Mouse (Mus musculus) 416B (cell line): ENCODE results near the gene Gbx1.
A peak's percentile ranks its signal among the peaks of the same experiment; 100 is the strongest.

Source experiments
- DNase-seq: peaks from one replicate; pipeline ENCODE4 v3.0.0; 2011; ENCODE audit warnings: low read depth

Gbx1 gene

DNA sequence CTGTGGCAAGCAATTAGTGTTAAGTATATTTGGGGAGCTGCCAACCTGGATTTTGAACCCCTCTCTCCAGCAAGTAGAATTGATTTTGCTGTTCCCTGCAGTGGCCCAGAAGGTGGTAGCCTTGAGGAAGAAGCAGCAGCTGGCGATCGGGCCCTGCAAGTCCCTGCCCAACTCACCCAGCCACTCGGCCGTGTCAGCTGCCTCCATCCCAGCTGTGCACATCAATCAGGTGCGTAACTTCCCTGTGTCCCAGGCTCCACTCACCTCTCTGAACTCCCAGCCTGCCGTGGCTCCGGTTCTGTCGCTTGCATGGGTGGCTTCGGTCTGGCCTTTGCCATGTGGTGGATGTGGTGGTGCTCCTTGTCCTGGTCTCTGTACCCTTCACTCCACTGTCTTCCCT is 49.1 kb downstream of the Gbx1 start:
- DNase-seq = no peak

DNA sequence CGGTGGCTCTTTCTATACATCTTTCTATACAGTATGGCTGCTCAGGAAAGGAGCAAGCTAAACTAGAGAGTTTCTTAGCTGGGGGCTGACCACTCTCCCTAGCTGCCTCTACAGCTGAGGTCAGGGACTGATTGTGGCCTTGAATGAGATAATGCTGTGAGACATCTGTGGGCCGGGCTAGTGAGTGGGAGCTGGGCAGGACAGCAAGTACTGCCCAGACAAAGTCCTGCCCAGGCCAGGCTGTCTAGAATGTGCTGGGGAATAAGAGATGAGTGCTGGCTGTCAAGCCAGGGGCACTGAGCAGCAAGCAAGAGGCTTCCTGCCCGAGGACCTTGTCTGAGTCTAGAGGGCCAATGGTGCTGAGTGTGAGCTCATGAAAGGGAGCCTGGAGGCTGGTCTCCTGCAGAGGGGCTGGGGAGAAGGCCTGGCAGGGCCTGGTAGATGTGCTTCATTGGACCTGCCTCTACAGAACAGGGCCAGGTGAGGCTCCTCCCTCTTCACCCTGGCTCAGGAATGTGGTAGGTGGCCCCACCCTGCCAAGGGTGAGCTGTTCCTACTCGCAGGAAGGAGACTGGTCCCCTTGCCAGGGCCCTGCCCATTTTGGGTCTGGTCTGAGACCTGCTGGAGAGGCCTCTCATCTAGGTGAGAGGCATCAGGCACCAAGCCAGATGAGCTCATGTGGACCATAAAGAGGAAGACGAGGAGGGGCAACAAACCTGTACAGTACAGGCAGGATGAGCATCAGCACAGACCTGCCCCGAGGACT is 51.3 kb downstream of the Gbx1 start:
- DNase-seq = no peak

DNA sequence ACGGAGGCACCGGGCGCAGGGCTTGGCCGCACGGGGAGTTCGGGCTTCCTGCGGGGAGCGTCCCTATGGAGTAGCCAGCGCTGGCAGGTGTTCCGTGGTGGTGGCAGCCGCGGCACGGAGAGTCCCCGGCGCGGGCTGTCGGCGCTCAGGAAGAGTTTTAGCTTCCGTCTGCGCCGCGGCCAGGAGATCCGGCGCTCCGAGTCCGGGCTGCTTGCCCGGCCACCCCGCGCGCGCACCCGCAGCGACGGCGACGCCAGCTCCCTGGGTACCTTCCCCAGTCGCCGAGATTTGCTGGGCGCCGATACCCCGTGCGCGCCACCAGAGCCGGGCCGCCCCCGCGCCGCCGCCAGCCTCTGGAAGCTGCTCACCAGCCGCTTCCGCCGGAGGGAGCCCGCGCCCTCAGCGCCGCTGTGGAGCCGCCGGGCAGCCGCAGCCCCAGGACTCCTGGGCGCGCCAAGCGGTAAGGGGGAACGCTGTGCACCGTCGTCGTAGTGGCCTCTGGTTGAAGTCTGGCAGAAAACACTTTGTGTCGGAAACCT is 52.2 kb downstream of the Gbx1 start:
- DNase-seq = no peak

DNA sequence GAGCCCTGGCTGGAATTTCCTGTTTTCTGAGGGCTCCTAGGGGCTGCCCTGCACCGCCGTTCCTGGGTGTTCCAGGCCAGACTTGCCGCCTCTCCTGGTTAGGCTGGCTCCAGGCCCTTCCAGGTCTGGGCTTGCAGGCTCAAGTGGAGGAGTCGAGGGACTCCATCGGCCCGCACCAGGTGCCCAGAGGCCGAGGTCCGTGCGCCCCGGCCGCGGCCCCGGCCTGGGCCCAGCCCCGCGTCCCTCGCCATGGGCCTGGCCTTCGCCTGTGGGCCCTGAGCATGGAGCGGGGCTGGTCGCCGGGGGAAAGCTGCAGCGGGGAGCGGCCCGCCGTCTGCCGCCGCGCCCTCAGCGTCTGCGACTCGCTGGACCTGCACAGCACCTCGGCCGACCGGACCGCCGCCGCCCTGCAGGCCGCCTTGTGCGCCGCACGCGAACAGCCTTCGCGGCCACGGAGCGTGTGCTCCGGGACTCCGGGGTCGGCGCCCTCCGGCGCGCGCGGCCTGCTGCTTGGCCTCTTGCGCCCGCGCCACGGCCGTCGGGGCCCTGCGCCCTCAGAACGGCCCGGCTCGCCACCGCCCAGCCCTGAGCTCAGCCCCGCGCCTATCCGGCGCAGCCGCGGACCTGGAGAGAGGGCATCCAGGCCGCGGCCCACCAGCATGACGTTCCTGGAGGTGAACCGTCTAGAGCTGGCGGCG is 52.8 kb downstream of the Gbx1 start:
- no peak for DNase-seq

DNA sequence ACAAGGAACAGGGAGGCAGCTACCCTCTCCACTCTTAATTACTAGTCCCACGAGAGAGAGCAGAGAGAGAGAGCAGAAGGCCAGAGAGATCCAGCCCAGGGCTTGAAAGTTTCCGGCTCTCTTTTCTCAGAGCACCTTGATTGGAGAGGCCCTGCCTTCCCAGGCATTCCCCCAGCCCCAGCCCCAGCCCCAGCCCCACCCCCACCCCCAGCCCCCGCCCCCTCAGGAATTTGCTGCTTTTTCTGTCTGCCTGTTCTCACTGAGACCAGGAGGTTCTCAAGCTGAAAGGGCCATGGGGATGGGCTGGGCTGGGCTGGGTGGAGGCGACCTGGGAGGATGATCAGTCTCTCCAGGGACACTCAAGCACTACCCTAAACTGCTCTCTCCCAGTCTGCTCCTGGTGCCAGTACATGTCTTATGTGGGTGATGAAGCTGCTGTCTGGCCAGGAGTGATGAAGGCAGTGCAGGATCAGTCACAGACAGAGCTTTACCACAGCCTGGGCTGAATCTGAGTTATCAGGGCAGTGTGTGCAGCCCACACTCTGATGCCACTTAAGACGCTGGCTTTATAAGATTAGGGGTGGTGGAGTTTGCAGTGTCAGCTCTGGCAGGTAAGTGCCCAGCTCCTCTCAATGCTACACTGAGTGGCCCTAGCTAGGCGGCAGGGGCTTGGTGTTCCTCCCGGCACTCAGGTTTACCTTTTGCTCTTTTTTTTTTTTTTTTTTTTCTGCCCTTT is 54.0 kb downstream of the Gbx1 start:
- no peak for DNase-seq

DNA sequence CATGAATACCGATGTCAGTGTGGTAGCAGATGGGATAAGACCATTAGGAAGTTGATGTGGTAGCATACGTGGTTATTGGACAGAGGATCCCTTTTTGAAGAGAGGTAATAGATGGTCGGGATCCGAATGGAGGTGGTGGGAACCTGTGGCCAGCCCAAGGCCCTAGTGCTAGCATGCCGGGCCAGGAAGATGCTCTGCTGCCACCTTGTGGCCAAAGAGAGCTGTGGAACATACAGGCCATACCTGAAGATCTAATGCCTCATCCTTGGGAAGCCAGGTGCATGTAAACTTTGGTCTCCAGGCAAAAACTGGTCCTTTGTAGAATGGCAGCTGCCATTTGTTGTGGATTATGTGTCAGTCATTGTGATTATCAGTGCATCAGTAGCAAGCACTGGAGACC is 56.4 kb downstream of the Gbx1 start:
- peak; percentile 74 for DNase-seq

DNA sequence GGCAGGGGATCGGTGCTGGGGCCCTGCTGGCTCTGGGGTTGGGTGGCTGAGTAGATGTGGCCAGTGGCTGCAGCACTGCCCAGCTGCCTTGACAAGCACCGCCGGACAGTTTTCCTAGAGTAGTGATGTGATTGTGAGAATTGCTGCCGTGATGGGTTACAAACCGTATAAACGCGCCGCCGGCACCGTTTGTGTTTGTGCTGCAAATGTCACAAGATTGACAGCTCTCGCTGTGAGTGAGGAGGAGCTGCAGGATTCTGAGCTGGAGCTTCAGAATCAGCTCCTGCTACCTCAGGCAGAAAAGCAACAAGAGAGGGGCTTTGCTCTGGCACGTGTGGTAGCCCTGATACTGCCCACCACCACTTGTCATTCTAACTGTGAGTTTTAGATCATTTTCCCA is 60.2 kb downstream of the Gbx1 start:
- DNase-seq = no peak

DNA sequence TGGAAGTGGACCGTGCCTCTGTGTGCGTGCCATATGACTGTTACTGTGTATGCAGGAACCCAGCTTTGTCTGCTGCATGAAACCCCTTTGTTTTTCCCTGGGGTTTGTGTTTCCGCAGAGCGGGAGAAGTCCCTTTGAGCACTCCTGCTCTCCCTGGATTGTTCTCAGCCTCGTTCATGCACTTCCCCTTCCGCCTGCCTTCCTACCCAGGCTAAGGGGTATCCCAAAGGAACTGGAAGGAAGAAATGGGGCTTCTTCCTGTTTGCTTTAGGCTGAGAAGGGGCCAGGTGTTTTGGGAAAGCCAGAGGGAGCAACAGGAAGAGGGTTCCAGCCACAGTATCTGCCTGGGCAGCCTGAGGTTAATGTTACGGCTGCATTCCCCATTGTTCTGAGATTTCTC is 71.4 kb downstream of the Gbx1 start:
- no peak for DNase-seq

DNA sequence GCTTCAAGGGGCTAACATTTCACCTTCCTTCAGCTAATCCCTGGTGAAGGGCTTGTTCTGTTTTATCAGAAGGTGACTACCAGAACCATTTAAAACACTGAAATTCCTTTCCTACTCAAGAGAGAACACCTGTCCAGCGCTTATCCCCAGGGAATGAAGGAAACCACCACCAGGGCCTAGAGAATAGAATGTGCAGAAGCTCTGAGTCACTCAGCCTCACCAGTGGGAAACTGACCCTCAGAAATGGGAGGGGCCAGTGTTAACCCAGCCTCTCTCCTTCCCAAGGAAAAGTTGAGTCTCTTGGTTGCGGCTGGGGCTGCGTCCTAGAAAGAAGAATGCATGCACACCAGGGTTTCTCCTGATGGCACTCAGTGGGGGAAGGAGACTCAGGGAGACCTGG is 71.9 kb downstream of the Gbx1 start:
- DNase-seq = no peak

DNA sequence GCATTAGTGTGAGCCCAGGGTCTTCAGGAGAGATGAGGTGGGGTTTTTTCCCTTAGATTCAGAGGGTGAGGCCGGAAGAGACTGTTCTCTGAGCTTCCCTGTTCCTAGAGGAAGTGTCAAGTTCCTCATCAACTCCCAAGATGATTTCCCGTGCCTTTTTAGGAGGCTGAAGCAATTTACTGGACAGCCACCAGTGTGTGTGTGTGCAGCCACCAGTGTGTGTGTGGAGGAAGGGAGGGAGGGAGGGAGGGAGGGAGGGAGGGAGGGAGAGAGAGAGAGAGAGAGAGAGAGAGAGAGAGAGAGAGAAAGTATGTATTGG is 73.1 kb downstream of the Gbx1 start:
- no peak for DNase-seq

DNA sequence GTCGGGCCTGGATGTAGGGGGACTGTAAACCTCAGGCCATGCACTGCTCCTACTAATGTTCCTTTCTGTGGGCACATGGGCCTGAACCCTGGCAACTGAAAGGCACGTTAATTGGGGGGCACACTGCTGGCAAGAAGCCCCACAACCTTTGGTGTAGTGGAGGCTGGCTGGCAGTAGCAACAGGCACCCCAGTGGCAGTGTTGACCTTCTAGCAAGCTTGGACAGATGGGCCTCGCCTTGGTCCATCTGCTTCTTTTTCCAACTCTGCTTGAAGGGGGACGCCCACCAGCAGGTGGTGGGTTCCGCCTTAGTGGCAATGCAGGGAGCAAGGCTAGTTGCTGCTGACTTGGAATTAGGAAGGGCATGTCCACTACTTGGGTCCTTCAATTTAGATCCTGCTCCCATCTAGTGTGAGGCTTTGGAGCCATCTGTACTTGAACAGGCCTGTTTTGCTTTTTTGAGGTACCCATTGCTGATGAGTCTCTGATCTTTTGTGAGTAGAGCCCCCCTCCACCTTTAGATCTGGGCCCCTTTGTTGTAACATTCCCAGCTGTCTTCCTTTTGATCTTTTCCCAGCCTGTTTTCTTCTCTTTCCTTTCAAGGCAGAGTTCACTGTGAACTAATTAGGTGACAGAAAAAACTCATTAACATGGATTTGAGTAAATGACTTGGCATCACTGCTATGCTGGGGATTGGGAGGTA is 73.6 kb downstream of the Gbx1 start:
- no peak for DNase-seq
